Mouse (Mus musculus) spleen, adult 18-20 months (tissue): Measurements from ENCODE around the gene Actn1.
A peak's percentile ranks its signal among the peaks of the same experiment; 100 is the strongest.

ENCODE experiments used
- DNase-seq, 2 experiments: peaks; one replicate each; pipeline ENCODE4 v3.0.0; 2022; ENCODE audit warnings: mixed read lengths in 2 of 2

Actn1 gene

GRCm38 (mm10) chr12:80181831-80182230 lies 78.3 kb downstream of the Actn1 start:
- no peak for DNase-seq

GRCm38 (mm10) chr12:80178035-80178434 lies 82.1 kb downstream of the Actn1 start:
- DNase-seq: no peak

GRCm38 (mm10) chr12:80168736-80169135 lies 91.4 kb downstream of the Actn1 start:
- DNase-seq: no peak

- DNase-seq: peak; percentile 68 to 79
Measured at GRCm38 (mm10) chr12:80168178-80168686, 91.9 kb downstream of the Actn1 start.

- DNase-seq: no peak
Measured at GRCm38 (mm10) chr12:80167321-80167720, 92.8 kb downstream of the Actn1 start.

- DNase-seq: no peak
Measured at GRCm38 (mm10) chr12:80166651-80167050, 93.5 kb downstream of the Actn1 start.

- no peak for DNase-seq
Measured at GRCm38 (mm10) chr12:80164526-80164925, 95.6 kb downstream of the Actn1 start.

- DNase-seq: no peak
Measured at GRCm38 (mm10) chr12:80162448-80162847, 97.7 kb downstream of the Actn1 start.

- no peak for DNase-seq
Measured at GRCm38 (mm10) chr12:80157675-80158074, 102.5 kb downstream of the Actn1 start.

GRCm38 (mm10) chr12:80153687-80154326 lies 106.4 kb downstream of the Actn1 start:
- DNase-seq: peak in 1 of 2 experiments; percentile 56

- no peak for DNase-seq
Measured at GRCm38 (mm10) chr12:80153078-80153477, 107.1 kb downstream of the Actn1 start.

- DNase-seq: no peak
Measured at GRCm38 (mm10) chr12:80151821-80152220, 108.3 kb downstream of the Actn1 start.

GRCm38 (mm10) chr12:80150624-80151023 lies 109.5 kb downstream of the Actn1 start:
- DNase-seq: no peak

- DNase-seq: no peak
Measured at GRCm38 (mm10) chr12:80147563-80148214, 112.5 kb downstream of the Actn1 start.

GRCm38 (mm10) chr12:80146227-80147223 lies 113.6 kb downstream of the Actn1 start:
- DNase-seq: peak in 1 of 2 experiments; percentile 61

- DNase-seq: no peak
Measured at GRCm38 (mm10) chr12:80145365-80145764, 114.8 kb downstream of the Actn1 start.

- no peak for DNase-seq
Measured at GRCm38 (mm10) chr12:80144846-80145245, 115.3 kb downstream of the Actn1 start.

GRCm38 (mm10) chr12:80141470-80141869 lies 118.7 kb downstream of the Actn1 start:
- peak; percentile 25 to 61 for DNase-seq

- DNase-seq: no peak
Measured at GRCm38 (mm10) chr12:80141011-80141410, 119.2 kb downstream of the Actn1 start.

GRCm38 (mm10) chr12:80137744-80138143 lies 122.4 kb downstream of the Actn1 start:
- DNase-seq: no peak

GRCm38 (mm10) chr12:80137246-80137645 lies 122.9 kb downstream of the Actn1 start:
- DNase-seq: no peak

GRCm38 (mm10) chr12:80136264-80136930 lies 123.8 kb downstream of the Actn1 start:
- no peak for DNase-seq
